Mouse (Mus musculus) liver, embryonic 11.5 days (tissue): ENCODE results near the gene Arhgap5. TPM values are rescaled to one million over a fixed set of nuclear protein-coding genes. Genes with fewer than 3 reads are reported as not detected.

Source experiments
- ATAC-seq: fragments of 200-750 bp; cut with Nextera tagmentation; replicated peaks from 2 replicates; pipeline ENCODE4 v1.8.0; 2017; ENCODE audit warnings: moderate number of reproducible peaks, mild to moderate bottlenecking, moderate TSS enrichment, moderate library complexity; ENCODE audit not compliant: low FRiP score
- DNase-seq: peaks from one replicate; pipeline ENCODE4 v3.0.0-alpha.2; 2017; ENCODE audit warnings: low spot score
- H3K27ac ChIP-seq: fragments of 300-500 bp; sonication (generic); 2 replicates; pipeline ENCODE4 v1.5.1; 2014; ENCODE audit warnings: mild to moderate bottlenecking, low read depth, low read length, control low read depth
- H3K27me3 ChIP-seq: fragments of 300-500 bp; sonication (generic); replicated peaks from 2 replicates; pipeline ENCODE4 v1.6.1; 2014; ENCODE audit warnings: low read length, mixed read lengths; ENCODE audit not compliant: control insufficient read depth, insufficient read depth
- H3K36me3 ChIP-seq: fragments of 300-500 bp; sonication (generic); 2 replicates; pipeline ENCODE4 v1.6.1; 2014; ENCODE audit warnings: mild to moderate bottlenecking, low read length, moderate library complexity, mixed read lengths; ENCODE audit not compliant: control insufficient read depth, insufficient read depth
- H3K4me1 ChIP-seq: fragments of 300-500 bp; sonication (generic); replicated peaks from 2 replicates; pipeline ENCODE4 v1.6.1; 2014; ENCODE audit warnings: low read length, mixed read lengths; ENCODE audit not compliant: control insufficient read depth, insufficient read depth
- H3K4me2 ChIP-seq: fragments of 300-500 bp; sonication (generic); 2 replicates; pipeline ENCODE4 v1.6.1; 2014; ENCODE audit warnings: mild to moderate bottlenecking, control low read depth, moderate library complexity
- H3K4me3 ChIP-seq: fragments of 300-500 bp; sonication (generic); 2 replicates; pipeline ENCODE4 v1.5.1; 2014; ENCODE audit warnings: low read depth, low read length, control low read depth
- H3K9ac ChIP-seq: fragments of 300-500 bp; sonication (generic); 2 replicates; pipeline ENCODE4 v1.6.1; 2014; ENCODE audit warnings: low read depth, low read length, control low read depth
- H3K9me3 ChIP-seq: fragments of 300-500 bp; sonication (generic); 2 replicates; pipeline ENCODE4 v1.6.1; 2016; ENCODE audit warnings: low read length, inconsistent platforms, mixed read lengths; ENCODE audit not compliant: control insufficient read depth
- WGBS: fragments of 180-500 bp; shearing (Covaris S2); extraction: QIAGEN DNeasy Blood & Tissue Kit; methylation state at CpG from one replicate; pipeline ENCODE4 v1.1.7; 2014; 5-methylcytosine and 5-hydroxymethylcytosine counted together
- polyA plus RNA-seq: library from polyadenylated mRNA; unstranded; fragments of >200 nt; fragmentation: Nextera tagmentation; extraction: Ambion mirVana; gene quantifications from 2 replicates; pipeline ENCODE4 v1.2.1, GENCODE M21; 2014

Arhgap5 gene
- polyA plus RNA-seq, 1 experiment from 2014 or later: 29.7 TPM

DNA sequence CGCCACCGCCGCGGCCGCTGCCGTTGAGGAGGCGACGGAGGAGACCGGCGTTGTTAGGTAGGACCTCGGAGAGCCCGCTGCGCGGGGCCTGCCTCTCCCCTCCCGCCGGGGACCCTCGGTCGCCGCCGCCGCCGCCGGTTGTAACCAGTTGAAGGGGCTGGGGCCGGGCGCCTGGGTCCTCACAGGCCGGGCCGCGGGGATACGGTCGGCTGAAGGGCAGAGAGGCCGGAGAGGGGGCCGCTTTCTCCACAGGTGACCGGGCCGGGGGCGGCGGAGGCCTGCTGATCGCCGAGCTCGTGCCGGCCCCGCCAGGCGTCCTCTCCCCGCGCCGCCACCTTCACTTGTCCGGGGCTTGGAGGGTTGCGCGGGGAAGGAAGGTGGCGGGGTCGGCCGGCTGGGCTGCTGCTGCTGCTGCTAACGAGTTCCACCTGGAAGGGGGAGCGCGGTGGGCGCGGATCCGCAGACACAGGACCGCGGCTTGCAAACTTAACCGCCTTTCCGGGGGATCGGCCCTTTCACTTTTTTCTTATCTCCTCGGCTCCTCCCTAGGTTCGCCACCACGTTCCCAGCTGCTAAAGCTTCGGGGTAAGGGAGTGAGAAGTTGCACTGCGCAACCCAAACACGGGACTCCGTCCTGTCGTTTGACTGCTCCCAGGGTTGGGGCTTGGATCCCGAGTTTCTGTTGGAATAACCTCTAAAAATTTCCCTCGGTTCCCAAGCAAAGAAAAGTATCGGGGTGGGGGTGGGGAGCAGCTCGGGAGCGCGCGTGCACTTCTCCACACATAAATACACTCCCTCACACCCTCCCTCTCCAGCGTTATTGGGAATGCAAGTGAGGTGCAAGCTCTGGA, 784 bp downstream of the Arhgap5 start:
- peak overlapping the region; percentile 78 for H3K4me2 ChIP-seq
- H3K27me3 ChIP-seq: no peaks in the 10 kb centered on the region
- no peaks in the 10 kb centered on the region for H3K4me1 ChIP-seq
- no peaks in the 10 kb centered on the region for H3K9me3 ChIP-seq
- H3K36me3 ChIP-seq: no peaks in the 10 kb centered on the region
- H3K4me3 ChIP-seq: peak overlapping the region; percentile 98
- peak overlapping the region; percentile 96 for H3K27ac ChIP-seq
- under 1% methylated on average over 62 of the region's 78 CpGs for WGBS
- DNase-seq (peak; percentile 75), ATAC-seq (peak; percentile 37)
- peak overlapping the region; percentile 94 for H3K9ac ChIP-seq

DNA sequence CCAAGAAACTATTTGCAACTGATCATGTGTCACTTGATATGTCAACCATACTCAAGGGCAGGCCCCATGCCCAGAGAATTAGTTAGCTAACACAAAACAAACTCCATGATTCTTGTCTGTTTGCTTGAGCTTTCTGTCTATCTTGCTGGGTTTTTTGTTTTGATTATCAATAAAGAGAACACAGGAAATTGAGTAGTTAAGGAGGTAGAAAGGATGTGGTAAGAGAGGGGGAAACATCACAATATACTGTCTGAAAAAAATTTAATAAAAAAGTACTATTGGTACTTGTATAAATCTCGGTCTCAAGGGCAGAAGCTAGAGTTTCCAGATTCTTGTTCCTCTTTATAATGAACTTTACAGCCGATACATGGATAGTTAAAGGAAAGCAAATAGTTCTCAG, 20.9 kb downstream of the Arhgap5 start:
- Histone ChIP-seq H3K27me3 (no peaks in the 10 kb centered on the region), H3K4me1 (no peaks in the 10 kb centered on the region), H3K4me3 (no peak overlapping the region), H3K27ac (no peak overlapping the region), H3K4me2 (no peak overlapping the region), H3K9ac (no peak overlapping the region), H3K36me3 (no peaks in the 10 kb centered on the region), H3K9me3 (no peaks in the 10 kb centered on the region)
- DNase-seq (no peak), ATAC-seq (no peak)
- WGBS: 86% methylated on average over 2 of the region's 2 CpGs

DNA sequence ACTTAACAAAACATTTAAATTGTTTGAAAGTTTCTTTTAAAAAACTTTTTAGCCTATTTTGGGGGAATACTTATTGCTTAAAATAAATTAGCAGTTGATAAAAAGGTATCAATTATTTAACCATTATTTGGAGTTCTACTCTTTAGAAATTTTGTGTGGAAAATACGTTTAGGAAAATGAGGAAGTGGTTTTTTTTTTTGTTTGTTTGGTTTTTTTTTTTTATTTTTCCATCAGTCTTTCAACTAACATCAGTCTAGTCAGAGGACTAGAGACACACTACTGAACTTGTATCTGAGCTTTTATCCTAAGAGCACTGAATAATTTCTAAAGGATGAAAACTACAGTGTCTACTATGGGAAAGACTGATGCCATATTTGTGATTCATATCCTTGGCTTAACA, 21.7 kb downstream of the Arhgap5 start:
- 52% methylated on average over 1 of the region's 1 CpGs for WGBS
- H3K9ac ChIP-seq: no peak overlapping the region
- no peak overlapping the region for H3K27ac ChIP-seq
- no peaks in the 10 kb centered on the region for H3K9me3 ChIP-seq
- H3K36me3 ChIP-seq: no peaks in the 10 kb centered on the region
- DNase-seq: no peak
- ATAC-seq: no peak
- H3K4me2 ChIP-seq: no peak overlapping the region
- H3K27me3 ChIP-seq: no peaks in the 10 kb centered on the region
- H3K4me1 ChIP-seq: no peaks in the 10 kb centered on the region
- no peak overlapping the region for H3K4me3 ChIP-seq

- Histone ChIP-seq H3K4me1 (no peaks in the 10 kb centered on the region), H3K4me3 (no peak overlapping the region), H3K27ac (no peak overlapping the region), H3K36me3 (no peaks in the 10 kb centered on the region), H3K9ac (no peak overlapping the region), H3K4me2 (no peak overlapping the region), H3K27me3 (no peaks in the 10 kb centered on the region), H3K9me3 (no peaks in the 10 kb centered on the region)
- ATAC-seq: no peak
- DNase-seq: no peak
- 88% methylated on average over 3 of the region's 3 CpGs for WGBS
Observed at GRCm38 (mm10) chr12:52529740-52530139, 26.0 kb downstream of the Arhgap5 start.

GRCm38 (mm10) chr12:52541294-52541693, 37.5 kb downstream of the Arhgap5 start:
- WGBS: 72% methylated on average over 4 of the region's 4 CpGs
- Histone ChIP-seq H3K27me3 (no peaks in the 10 kb centered on the region), H3K4me3 (no peak overlapping the region), H3K9ac (no peak overlapping the region), H3K9me3 (no peaks in the 10 kb centered on the region), H3K4me1 (peaks cover 4% of the 10 kb centered on the region; the same call in 1 of the 2 replicates), H3K27ac (no peak overlapping the region), H3K36me3 (no peaks in the 10 kb centered on the region), H3K4me2 (no peak overlapping the region)
- DNase-seq (no peak), ATAC-seq (no peak)

DNA sequence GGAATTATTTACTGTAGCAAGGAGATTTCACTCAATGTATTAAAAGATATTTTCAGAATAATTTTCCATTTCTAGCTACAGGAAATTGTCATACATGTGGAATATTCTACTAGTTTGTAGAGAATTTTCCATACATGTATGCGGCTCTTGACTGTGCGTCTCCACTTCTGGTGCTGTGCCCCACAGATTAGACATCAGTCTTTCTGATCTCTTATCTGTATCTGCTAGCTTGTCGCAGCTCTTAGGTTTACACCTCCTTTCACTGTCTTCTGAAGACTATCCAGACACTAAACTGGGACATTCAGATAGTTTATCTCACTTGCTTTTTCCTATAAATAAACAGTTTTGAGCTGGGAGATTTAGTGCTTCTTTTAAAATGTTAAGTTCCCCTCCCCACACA, 40.8 kb downstream of the Arhgap5 start:
- H3K4me2 ChIP-seq: no peak overlapping the region
- no peak for DNase-seq
- H3K27me3 ChIP-seq: no peaks in the 10 kb centered on the region
- no peak overlapping the region for H3K27ac ChIP-seq
- 46% methylated on average over 3 of the region's 3 CpGs for WGBS
- H3K9me3 ChIP-seq: no peaks in the 10 kb centered on the region
- H3K4me1 ChIP-seq: peaks cover 4% of the 10 kb centered on the region; the same call in 1 of the 2 replicates
- no peak overlapping the region for H3K9ac ChIP-seq
- no peaks in the 10 kb centered on the region for H3K36me3 ChIP-seq
- ATAC-seq: peak; percentile 65; the same call in 1 of the 2 replicates
- no peak overlapping the region for H3K4me3 ChIP-seq

DNA sequence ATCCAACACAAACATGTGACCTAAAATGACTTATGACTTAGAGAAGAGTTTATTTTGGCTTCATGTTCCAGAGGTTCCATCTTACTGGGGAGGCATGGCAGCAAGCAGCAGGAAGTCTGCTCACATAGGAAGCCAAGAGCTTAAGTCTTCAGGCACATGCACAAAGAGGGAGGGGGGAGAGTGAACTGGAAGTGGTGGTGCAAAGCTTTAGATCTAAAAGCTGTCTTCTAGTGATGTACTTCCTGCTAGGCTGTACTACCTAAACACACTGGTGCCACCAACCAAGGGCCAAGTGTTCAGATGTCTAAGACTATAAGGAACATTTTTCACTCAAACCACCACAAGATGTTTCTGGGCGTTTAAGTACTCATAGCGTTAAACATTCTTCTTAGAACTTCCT, 48.3 kb downstream of the Arhgap5 start:
- ATAC-seq (no peak), DNase-seq (no peak)
- Histone ChIP-seq H3K27ac (no peak overlapping the region), H3K27me3 (no peaks in the 10 kb centered on the region), H3K4me1 (no peaks in the 10 kb centered on the region), H3K36me3 (no peaks in the 10 kb centered on the region), H3K9me3 (no peaks in the 10 kb centered on the region), H3K4me3 (no peak overlapping the region), H3K4me2 (no peak overlapping the region), H3K9ac (no peak overlapping the region)
- 88% methylated on average over 2 of the region's 2 CpGs for WGBS

- H3K4me3 ChIP-seq: no peak overlapping the region
- no peak for ATAC-seq
- no peaks in the 10 kb centered on the region for H3K27me3 ChIP-seq
- H3K9me3 ChIP-seq: no peaks in the 10 kb centered on the region
- no peaks in the 10 kb centered on the region for H3K36me3 ChIP-seq
- H3K9ac ChIP-seq: no peak overlapping the region
- H3K4me2 ChIP-seq: no peak overlapping the region
- H3K27ac ChIP-seq: no peak overlapping the region
- WGBS: 24% methylated on average over 3 of the region's 3 CpGs
- no peak for DNase-seq
- no peaks in the 10 kb centered on the region for H3K4me1 ChIP-seq
Observed at GRCm38 (mm10) chr12:52555188-52555876, 51.6 kb downstream of the Arhgap5 start.
